Mouse (Mus musculus) A20 (cell line): ENCODE results near the gene Kcnk15.

Experiments used
- DNase-seq: peaks from one replicate; pipeline ENCODE4 v3.0.0-alpha.2; 2011; ENCODE audit warnings: low read depth, low spot score

Kcnk15 gene

GRCm38 (mm10) chr2:163875484-163875883 lies 22.0 kb downstream of the Kcnk15 start:
- DNase-seq = no peak

- DNase-seq = no peak
Measured at GRCm38 (mm10) chr2:163876830-163877498, 23.5 kb downstream of the Kcnk15 start.

GRCm38 (mm10) chr2:163880891-163881290 lies 27.4 kb downstream of the Kcnk15 start:
- no peak for DNase-seq

GRCm38 (mm10) chr2:163882859-163883652 lies 29.6 kb downstream of the Kcnk15 start:
- DNase-seq = no peak

GRCm38 (mm10) chr2:163889411-163889810 lies 36.0 kb downstream of the Kcnk15 start:
- peak; percentile 18 for DNase-seq

GRCm38 (mm10) chr2:163890586-163890985 lies 37.1 kb downstream of the Kcnk15 start:
- no peak for DNase-seq

- DNase-seq = peak; percentile 35
Measured at GRCm38 (mm10) chr2:163891271-163891670, 37.8 kb downstream of the Kcnk15 start.

- DNase-seq = no peak
Measured at GRCm38 (mm10) chr2:163893446-163894370, 40.3 kb downstream of the Kcnk15 start.

GRCm38 (mm10) chr2:163895156-163895555 lies 41.7 kb downstream of the Kcnk15 start:
- no peak for DNase-seq

GRCm38 (mm10) chr2:163897026-163897425 lies 43.6 kb downstream of the Kcnk15 start:
- DNase-seq = no peak

- no peak for DNase-seq
Measured at GRCm38 (mm10) chr2:163897988-163898535, 44.6 kb downstream of the Kcnk15 start.

GRCm38 (mm10) chr2:163899910-163900411 lies 46.5 kb downstream of the Kcnk15 start:
- DNase-seq = no peak

GRCm38 (mm10) chr2:163901043-163901442 lies 47.6 kb downstream of the Kcnk15 start:
- no peak for DNase-seq

GRCm38 (mm10) chr2:163902448-163902847 lies 49.0 kb downstream of the Kcnk15 start:
- DNase-seq = no peak

GRCm38 (mm10) chr2:163903461-163903860 lies 50.0 kb downstream of the Kcnk15 start:
- DNase-seq = no peak

GRCm38 (mm10) chr2:163904323-163904722 lies 50.9 kb downstream of the Kcnk15 start:
- no peak for DNase-seq

GRCm38 (mm10) chr2:163907131-163907530 lies 53.7 kb downstream of the Kcnk15 start:
- DNase-seq = no peak
